Mouse (Mus musculus): ENCODE measurements around the gene Ric8a.

Ric8a gene

DNA sequence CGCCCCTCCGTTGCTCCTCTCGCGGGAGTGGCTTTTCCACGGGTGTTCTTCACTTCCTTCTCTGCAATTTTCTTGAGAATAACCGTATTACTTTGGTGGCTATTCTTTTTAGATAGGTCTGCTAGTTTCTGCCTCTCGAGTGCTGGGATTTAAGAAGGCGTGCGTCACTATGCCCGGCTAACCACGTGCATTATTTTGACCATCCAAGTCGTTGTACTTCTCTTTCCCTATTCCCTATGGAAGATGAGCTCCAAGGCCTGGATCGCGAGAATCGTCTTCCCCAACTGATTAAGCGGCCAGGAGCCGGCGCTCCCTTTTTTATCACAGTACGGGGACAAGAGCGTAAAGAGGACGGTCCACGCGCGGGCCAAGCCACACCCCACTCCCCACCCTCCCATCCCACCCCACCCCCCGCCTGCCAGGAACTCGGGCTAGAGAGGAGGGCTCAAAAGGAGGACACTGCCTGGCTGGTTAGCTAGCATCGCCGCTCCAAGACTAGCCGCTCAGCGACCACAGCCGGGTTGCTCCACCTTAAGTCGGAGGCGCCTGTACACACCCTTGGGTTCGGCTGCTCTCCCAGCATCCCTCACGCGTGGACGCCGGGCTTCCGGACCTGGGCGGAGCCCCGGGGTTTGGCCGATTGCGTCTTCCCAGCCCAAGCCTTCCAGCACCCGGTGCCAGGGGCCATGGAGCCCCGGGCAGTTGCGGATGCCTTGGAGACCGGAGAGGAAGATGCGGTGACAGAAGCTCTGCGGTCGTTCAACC is at the start of gene Ric8a:
Gene Ric8a (plus strand): TSS at position 173 of the 765 bp plus-strand sequence.
- peak; percentile 93 to 94 for DNase-seq

DNA sequence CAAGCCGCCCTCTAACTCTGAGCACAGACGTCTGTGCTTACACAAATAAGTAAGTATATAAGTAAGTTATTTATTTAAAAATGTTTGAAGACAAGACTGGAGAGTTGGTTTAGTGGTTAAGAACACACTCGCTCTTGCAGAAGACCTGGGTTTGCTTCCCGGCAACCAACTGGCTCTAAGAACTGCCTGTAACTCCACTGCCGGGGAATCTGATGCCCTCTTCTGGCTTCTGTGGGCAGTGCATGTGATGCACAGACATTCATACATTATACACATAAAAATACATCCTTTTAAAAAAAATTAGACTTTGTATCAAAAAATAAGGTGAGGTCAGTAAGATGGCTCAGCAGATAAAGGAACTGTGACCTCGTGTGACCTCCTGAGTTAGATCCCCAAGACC is 46.3 kb upstream of the Ric8a start:
- DNase-seq = no peak

- DNase-seq = no peak
Measured at GRCm38 (mm10) chr7:140811714-140812113, 45.0 kb upstream of the Ric8a start.

DNA sequence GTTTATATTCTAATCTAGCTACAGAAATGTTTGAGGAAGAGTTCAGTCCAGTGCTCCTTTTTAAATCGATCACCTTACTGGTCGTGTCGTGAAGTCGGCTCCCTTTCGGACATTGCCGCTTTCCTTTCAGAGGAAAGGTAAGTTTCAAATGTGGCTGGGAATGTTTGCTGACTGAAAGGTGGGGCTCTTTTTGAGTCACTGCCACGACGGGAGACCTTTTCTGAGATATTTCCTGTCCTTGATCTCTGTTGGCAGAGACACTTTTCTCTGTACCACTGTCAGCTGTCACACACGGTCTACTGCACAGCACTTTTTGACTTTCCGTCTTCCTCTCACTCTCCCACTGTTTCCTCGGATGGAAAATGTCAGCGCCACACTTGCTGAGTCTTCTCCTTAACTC is 43.9 kb upstream of the Ric8a start:
- no peak for DNase-seq

DNA sequence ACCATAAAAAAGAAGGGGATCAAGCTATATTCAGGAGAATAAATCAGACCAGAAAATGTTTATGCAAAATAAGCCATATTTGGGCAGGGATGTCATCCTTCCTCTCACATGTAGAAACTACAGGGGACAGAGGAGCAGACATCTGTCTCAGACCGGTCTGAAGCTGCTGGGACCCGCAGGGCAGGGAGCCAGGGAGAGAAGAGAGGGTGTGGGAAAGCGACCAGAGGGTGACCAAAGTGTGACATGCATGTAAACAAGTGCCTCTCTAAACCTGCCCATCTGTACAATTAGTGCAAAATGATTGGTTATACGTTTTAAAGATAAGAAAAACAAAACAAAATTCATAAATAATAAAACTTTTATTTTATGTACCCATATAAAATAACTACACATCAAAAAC is 36.6 kb upstream of the Ric8a start:
- DNase-seq = no peak

DNA sequence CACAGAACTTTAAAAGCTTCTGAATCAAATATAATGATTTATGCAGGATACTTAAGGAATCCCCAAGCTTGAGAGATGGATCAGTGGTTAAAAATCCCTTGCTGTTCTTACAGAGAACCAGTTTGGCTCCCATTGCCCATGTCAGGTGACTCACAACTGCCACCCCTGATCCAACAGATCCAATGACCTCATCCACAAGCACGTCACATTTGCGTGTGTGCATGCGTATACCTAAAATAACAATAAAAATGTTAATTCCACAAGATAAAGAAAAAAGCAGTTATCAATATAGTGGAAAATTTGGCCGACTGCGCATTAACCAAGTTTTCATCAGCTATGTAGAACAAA is 35.5 kb upstream of the Ric8a start:
- no peak for DNase-seq

GRCm38 (mm10) chr7:140821653-140822329 is 35.0 kb upstream of the Ric8a start, which contains the start of gene Zfp941:
Zfp941 (minus strand) TSS chr7:140822178.
- DNase-seq = peak in 1 of 2 experiments; percentile 21

DNA sequence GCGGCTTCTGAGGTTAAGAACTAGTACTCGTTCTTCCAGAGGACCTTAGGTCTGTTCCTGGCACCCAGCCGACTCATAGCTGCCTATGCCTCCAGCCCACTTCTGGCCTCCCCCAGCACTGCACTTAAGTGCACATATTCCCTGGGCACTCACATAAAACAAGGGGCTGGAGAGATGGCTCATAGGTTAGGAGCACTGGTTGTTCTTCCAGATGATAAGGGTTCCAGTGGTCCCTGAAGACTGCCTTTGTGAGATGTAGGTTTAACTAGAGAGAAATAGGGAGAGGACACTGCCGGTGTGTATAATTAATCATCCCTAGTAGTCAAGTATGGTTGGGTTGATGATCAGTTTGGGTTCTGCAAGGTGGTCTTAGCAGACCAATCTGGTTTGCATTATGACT is 34.0 kb upstream of the Ric8a start:
- no peak for DNase-seq

GRCm38 (mm10) chr7:140828171-140828881 is 28.4 kb upstream of the Ric8a start:
- peak in 1 of 2 experiments; percentile 13 for DNase-seq

DNA sequence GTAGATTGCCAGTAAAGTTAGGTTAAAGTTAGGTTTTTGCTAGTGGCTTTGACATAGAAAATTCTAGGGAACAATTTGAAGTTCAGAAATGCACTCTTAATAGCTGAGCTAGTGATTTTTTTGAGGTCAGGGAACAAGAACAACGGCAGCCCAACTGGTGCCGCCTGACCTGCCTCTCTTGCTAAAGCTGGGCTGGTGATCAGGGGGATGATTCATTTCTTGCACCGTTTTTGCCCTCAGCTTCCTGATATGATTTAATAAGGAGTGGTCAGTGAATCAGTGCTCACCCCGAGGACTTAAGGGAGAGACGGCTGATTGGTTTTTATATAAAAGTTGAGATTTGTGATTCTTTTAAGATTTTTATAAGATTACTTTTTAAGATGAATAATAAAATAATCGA is 25.3 kb upstream of the Ric8a start:
- DNase-seq = peak in 1 of 2 experiments; percentile 2

GRCm38 (mm10) chr7:140833341-140833740 is 23.4 kb upstream of the Ric8a start:
- DNase-seq = peak in 1 of 2 experiments; percentile 2

DNA sequence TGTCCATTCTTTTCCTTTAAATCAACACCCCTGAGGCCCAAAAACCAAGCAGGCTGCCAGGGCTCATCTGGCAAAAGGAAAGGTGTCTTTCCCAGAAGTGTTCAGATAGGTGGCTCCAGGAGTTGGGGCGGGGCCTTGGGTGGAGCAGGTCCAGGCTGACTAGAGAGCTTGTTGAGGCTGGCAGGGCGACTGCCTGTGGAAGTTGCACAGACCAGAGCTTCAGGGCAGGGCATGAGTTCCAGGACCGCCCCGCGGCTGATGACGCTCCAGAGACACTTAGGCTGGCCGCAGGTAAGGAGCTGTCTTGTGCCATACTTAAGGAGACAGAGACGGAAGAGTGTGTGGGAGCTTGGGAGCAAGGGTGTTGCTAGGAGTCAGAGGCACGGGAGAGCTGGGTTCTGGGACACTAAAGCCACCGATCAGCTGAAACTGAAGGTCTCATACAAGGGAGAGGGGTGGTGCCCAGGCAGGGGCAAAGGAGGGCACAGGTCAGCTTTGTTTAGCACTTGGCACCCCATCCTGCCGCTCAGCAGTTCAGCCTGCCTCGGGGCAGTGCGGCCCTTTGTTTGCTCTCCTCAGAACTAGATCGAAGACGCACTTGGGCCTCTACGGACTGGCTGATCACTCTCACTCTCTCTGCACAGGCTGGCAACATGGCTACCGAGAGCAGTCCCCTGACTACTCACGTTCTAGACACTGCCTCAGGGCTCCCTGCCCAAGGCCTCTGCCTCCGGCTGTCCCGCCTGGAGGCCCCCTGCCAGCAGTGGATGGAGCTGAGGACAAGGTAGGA is 21.6 kb upstream of the Ric8a start, which contains the start of gene Urah:
Gene Urah (plus strand): TSS at position 51 of the 790 bp plus-strand sequence.
- peak; percentile 36 to 68 for DNase-seq

- no peak for DNase-seq
Measured at GRCm38 (mm10) chr7:140835758-140836087, 21.0 kb upstream of the Ric8a start.

DNA sequence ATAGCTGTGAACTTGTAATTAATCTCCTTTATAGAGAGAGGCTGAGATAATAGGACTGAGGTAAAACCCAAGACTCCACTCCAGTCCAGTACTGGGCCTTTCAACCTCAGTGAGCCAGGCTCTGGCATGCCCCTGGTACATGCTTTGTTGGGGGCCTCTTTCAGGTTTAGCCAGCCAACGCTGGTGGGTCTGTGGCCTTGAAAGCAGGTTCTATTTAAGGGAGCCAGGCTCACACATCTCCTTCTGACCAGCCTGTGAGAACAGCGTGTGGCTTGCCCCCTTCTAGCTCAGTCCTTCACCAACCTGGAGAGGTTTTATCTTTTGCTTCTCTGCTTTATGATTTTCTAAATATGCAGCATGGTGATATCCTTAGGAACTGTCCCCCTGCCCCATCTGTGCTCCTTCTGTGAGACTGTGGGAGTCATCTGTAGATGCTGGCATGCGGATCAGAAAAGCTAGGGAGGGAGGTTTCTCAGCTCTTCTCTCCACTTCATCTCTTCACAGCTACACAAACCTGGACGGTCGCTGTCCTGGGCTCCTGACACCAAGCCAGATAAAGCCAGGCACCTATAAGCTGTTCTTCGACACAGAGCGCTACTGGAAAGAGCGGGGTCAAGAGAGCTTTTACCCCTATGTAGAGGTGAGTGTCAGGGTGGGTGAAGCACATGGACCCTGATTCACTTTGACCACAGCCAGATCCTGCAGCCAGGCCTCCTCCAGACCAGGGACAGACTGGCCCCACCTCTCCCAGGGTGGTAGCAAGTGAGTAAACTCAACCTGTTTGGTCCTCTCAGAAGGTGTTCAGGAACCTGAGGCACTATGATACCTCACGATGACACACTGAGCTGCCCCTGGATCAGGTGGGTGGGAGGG is 20.3 kb upstream of the Ric8a start:
- peak in 1 of 2 experiments; percentile 2 for DNase-seq

DNA sequence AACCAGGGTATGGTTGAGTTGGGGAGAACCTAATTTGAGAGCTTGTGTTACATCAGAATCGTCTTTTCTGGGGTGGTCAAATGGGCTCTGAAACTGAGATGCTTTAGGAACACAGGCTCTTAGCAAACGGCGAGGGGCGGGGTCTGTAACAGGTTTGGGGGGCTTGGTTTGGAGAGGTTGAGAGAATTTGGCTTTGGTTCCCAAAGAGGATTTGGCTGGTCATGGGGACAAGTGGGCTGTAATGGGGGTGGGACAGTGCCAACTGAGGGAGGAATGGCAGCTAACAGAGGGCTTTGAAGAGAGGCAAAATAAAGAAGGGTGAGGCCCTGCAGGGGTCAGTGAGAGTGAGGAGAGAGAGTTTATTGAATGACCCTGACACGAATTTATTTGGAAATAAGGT is 17.2 kb upstream of the Ric8a start:
- DNase-seq = peak in 1 of 2 experiments; percentile 2

DNA sequence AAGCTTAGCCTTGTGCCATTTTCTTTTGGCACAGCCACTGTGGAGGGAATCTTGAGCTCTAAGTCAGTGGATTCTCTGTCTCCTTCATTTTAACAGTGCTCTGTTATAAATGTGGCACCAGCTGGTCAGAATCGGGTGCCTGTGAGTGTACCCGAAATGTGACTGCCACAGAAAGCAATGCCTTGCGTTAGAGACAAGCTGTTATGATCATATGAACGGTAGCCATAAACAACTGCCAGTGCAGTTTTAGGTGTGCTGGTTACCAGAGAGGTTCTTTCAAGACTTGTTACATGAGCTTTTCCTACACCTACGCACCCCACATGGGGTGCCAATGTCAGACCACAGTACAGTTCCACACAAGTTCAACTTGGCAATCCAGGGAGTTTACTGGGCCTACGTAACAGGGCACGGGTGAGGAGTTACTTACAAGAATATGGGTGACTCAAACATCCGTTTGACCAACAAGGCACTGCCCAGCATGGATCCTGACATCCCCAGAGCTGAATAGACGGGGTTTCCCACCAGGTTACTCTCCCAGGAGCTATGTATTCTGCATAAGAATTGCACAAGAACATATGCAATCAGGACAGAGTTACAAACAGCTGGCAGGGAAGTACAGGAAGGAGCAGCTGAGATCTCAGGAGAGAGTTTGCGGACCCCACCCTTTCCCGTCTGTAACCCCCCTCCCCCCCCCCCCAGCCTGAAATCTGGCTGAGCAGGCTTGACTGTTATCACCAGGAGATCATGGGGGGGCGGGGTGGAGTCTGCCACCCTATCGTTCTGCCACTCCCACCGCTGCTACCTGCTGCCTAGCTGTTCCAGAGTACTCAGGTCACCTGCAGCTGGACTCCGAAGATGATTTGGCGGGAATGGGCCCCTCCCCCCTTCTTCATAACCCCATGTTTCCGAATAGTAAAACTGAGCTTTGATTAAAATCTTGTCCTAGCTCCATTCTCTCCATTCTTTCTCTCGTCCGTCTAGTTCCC is 15.7 kb upstream of the Ric8a start:
- no peak for DNase-seq

GRCm38 (mm10) chr7:140843806-140844205 is 13.0 kb upstream of the Ric8a start:
- DNase-seq = no peak

GRCm38 (mm10) chr7:140844905-140845665 is 11.7 kb upstream of the Ric8a start, which contains the start of gene Scgb1c1:
Scgb1c1 (plus strand) TSS chr7:140845547.
- DNase-seq = peak; percentile 90 to 93

- DNase-seq = no peak
Measured at GRCm38 (mm10) chr7:140845683-140846082, 11.1 kb upstream of the Ric8a start.

DNA sequence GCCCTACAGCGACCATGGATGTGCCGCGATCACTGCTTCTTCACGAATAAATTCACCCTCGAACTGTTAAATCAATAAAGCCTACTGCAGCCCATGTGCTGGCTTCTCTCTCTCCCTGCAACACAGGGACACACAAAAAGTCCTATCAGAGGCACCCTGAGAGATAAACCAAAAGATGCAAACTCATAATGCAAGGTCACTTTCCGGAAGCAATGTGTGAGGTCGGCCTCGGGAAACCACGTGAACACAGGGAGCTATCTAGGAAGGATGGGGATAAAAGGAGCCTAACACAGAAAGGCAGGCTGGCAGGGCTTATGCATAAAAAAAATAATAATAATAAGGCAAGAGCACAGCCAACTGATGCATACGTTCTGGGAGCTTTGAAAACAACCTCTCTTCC is 10.1 kb upstream of the Ric8a start:
- DNase-seq = no peak
